Mouse (Mus musculus): Measurements from ENCODE around the gene Zfp683.

DNA sequence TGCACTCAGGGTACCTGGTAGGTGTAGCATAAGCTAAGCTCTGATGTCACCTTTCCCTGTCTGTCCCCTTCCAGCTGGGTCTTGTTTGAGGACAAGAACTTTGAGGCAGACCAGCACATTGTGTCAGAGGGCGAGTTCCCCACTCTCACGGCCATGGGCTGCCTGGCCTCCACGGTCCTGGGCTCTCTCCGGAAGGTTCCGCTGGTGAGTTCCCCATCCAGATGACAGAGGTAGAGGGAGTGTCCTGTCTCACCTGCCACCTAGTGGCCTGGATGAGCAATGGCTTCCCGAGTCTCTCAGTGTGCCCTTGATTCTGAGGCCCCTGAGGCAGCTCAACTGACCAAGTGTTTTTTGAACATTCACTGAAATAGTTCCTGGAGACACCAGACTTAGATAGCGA lies 33.8 kb downstream of the Zfp683 start:
- TF ChIP-seq CTCF (IDR thresholded peaks at IDR 0.05; ENCODE audit: low read depth) (peak; percentile 89), EP300 (IDR thresholded peaks at IDR 0.05; ENCODE audit: low read depth) (no peak)

Data from liver, embryonic 14.5 days (tissue).